Mouse (Mus musculus) lung, postnatal 14 days (tissue): ENCODE data around the gene Pkp4.
"Not testable (repeated sequence)": the region's sequence is repeated elsewhere in the genome, so short reads cannot be mapped to it uniquely, and the experiment has no call there.

Experiments used
- DNase-seq: peaks from one replicate; pipeline ENCODE4 v3.0.0; 2021

Gene Pkp4

GRCm38 (mm10) chr2:59394651-59395050, 234.0 kb downstream of the Pkp4 start:
- DNase-seq: no peak

GRCm38 (mm10) chr2:59395160-59395650, 234.6 kb downstream of the Pkp4 start:
- not testable (repeated sequence) for DNase-seq

- no peak for DNase-seq
Measured at GRCm38 (mm10) chr2:59396555-59396954, 235.9 kb downstream of the Pkp4 start.

- DNase-seq: no peak
Measured at GRCm38 (mm10) chr2:59397531-59397930, 236.9 kb downstream of the Pkp4 start.

GRCm38 (mm10) chr2:59400901-59401378, 240.3 kb downstream of the Pkp4 start:
- DNase-seq: peak; percentile 18

- DNase-seq: peak; percentile 61
Measured at GRCm38 (mm10) chr2:59401841-59402461, 241.3 kb downstream of the Pkp4 start.

GRCm38 (mm10) chr2:59404022-59404421, 243.4 kb downstream of the Pkp4 start:
- DNase-seq: no peak
